Mouse (Mus musculus): ENCODE data around the gene Prelp. TPM values are rescaled to one million over a fixed set of nuclear protein-coding genes. Genes with fewer than 3 reads are reported as not detected.

Prelp gene
- not detected for polyA plus RNA-seq (2017; shearing (Covaris generic))

GRCm38 (mm10) chr1:133921304-133921751, at the start of gene Prelp:
Gene Prelp, minus strand, starts transcription at chr1:133921414.

GRCm38 (mm10) chr1:133907949-133908658, 13.1 kb downstream of the Prelp start, which contains the start of gene Optc:
Gene Optc, minus strand, starts transcription at chr1:133907999.

Other genes with a start within 250 kb of the Prelp start
- 101 TPM for gene Lax1, start 231.3 kb downstream of the Prelp start, polyA plus RNA-seq (2017; shearing (Covaris generic))
- 9.1 TPM for gene Atp2b4, start 120.4 kb downstream of the Prelp start, polyA plus RNA-seq (2017; shearing (Covaris generic))
- gene Optc, start 13.4 kb downstream of the Prelp start, polyA plus RNA-seq (2017; shearing (Covaris generic)) = not detected
- not detected for gene Fmod, start 115.8 kb upstream of the Prelp start, polyA plus RNA-seq (2017; shearing (Covaris generic))
- gene Btg2, start 157.7 kb upstream of the Prelp start, polyA plus RNA-seq (2017; shearing (Covaris generic)) = 1,500 TPM
- 0.67 TPM for gene Chit1, start 189.8 kb upstream of the Prelp start, polyA plus RNA-seq (2017; shearing (Covaris generic))